Mouse (Mus musculus): ENCODE results near the gene Tgm1. TPM values are rescaled to one million over a fixed set of nuclear protein-coding genes. Genes with fewer than 3 reads are reported as not detected.

Tgm1 gene
- polyA plus RNA-seq, 1 experiment from 2014 or later = 1.1 TPM

GRCm38 (mm10) chr14:55713007-55713728 is 558 bp downstream of the Tgm1 start:
- DNase-seq (ENCODE audit: low spot score) = peak; percentile 23
- no peak for ATAC-seq (replicated peaks; ENCODE audit: insufficient number of reproducible peaks, low FRiP score, low TSS enrichment, low read depth)
- peaks cover 4% of the 10 kb centered on the region for H3K27me3 ChIP-seq (ENCODE audit: control insufficient read depth, insufficient read depth, low read length)
- H3K36me3 ChIP-seq (replicated peaks; ENCODE audit: control insufficient read depth, insufficient read depth, low read depth, low read length) = no peaks in the 10 kb centered on the region
- no peaks in the 10 kb centered on the region for H3K9me3 ChIP-seq (replicated peaks; ENCODE audit: control insufficient read depth, low read length)
- H3K27ac ChIP-seq (replicated peaks; ENCODE audit: low read depth, low read length) = no peak overlapping the region
- H3K9ac ChIP-seq (replicated peaks; ENCODE audit: low read length) = no peak overlapping the region
- H3K4me1 ChIP-seq (ENCODE audit: control insufficient read depth, insufficient read depth, low read length) = no peaks in the 10 kb centered on the region
- WGBS = 13% methylated on average over 25 of the region's 25 CpGs
- peak overlapping the region; percentile 22; the same call in 1 of the 2 replicates for H3K4me2 ChIP-seq (ENCODE audit: low read depth, low read length)
- H3K4me3 ChIP-seq (ENCODE audit: low read depth, low read length) = no peak overlapping the region

- no peak for ATAC-seq (replicated peaks; ENCODE audit: insufficient number of reproducible peaks, low FRiP score, low TSS enrichment, low read depth)
- no peak for DNase-seq (ENCODE audit: low spot score)
- no peak overlapping the region for H3K4me2 ChIP-seq (ENCODE audit: low read depth, low read length)
- no peak overlapping the region for H3K9ac ChIP-seq (replicated peaks; ENCODE audit: low read length)
- H3K4me3 ChIP-seq (ENCODE audit: low read depth, low read length) = no peak overlapping the region
- peaks cover 4% of the 10 kb centered on the region for H3K27me3 ChIP-seq (ENCODE audit: control insufficient read depth, insufficient read depth, low read length)
- no peaks in the 10 kb centered on the region for H3K9me3 ChIP-seq (replicated peaks; ENCODE audit: control insufficient read depth, low read length)
- no peaks in the 10 kb centered on the region for H3K4me1 ChIP-seq (ENCODE audit: control insufficient read depth, insufficient read depth, low read length)
- WGBS = 77% methylated on average over 7 of the region's 7 CpGs
- H3K27ac ChIP-seq (replicated peaks; ENCODE audit: low read depth, low read length) = no peak overlapping the region
- H3K36me3 ChIP-seq (replicated peaks; ENCODE audit: control insufficient read depth, insufficient read depth, low read depth, low read length) = no peaks in the 10 kb centered on the region
Measured at GRCm38 (mm10) chr14:55711786-55712185, 1.9 kb downstream of the Tgm1 start.

GRCm38 (mm10) chr14:55709509-55709908 is 4.2 kb downstream of the Tgm1 start:
- no peak overlapping the region for H3K4me3 ChIP-seq (ENCODE audit: low read depth, low read length)
- WGBS = 81% methylated on average over 4 of the region's 4 CpGs
- ATAC-seq (replicated peaks; ENCODE audit: insufficient number of reproducible peaks, low FRiP score, low TSS enrichment, low read depth) = no peak

GRCm38 (mm10) chr14:55707397-55707796 is 6.3 kb downstream of the Tgm1 start:
- DNase-seq (ENCODE audit: low spot score) (no peak), ATAC-seq (replicated peaks; ENCODE audit: insufficient number of reproducible peaks, low FRiP score, low TSS enrichment, low read depth) (no peak)
- Histone ChIP-seq H3K4me3 (ENCODE audit: low read depth, low read length) (no peak overlapping the region), H3K4me1 (ENCODE audit: control insufficient read depth, insufficient read depth, low read length) (no peaks in the 10 kb centered on the region), H3K4me2 (ENCODE audit: low read depth, low read length) (no peak overlapping the region), H3K9me3 (replicated peaks; ENCODE audit: control insufficient read depth, low read length) (no peaks in the 10 kb centered on the region), H3K27ac (replicated peaks; ENCODE audit: low read depth, low read length) (no peak overlapping the region), H3K27me3 (ENCODE audit: control insufficient read depth, insufficient read depth, low read length) (no peaks in the 10 kb centered on the region; the same call in 1 of the 2 replicates), H3K9ac (replicated peaks; ENCODE audit: low read length) (no peak overlapping the region), H3K36me3 (replicated peaks; ENCODE audit: control insufficient read depth, insufficient read depth, low read depth, low read length) (no peaks in the 10 kb centered on the region)
- whole genome bisulfite sequencing = 79% methylated on average over 5 of the region's 5 CpGs

More at GRCm38 (mm10) chr14:55709509-55709908, 4.2 kb downstream of the Tgm1 start:
- Histone ChIP-seq H3K27me3 (ENCODE audit: control insufficient read depth, insufficient read depth, low read length) (peaks cover 4% of the 10 kb centered on the region), H3K36me3 (replicated peaks; ENCODE audit: control insufficient read depth, insufficient read depth, low read depth, low read length) (no peaks in the 10 kb centered on the region), H3K9ac (replicated peaks; ENCODE audit: low read length) (no peak overlapping the region), H3K27ac (replicated peaks; ENCODE audit: low read depth, low read length) (no peak overlapping the region), H3K4me2 (ENCODE audit: low read depth, low read length) (no peak overlapping the region), H3K4me1 (ENCODE audit: control insufficient read depth, insufficient read depth, low read length) (no peaks in the 10 kb centered on the region), H3K9me3 (replicated peaks; ENCODE audit: control insufficient read depth, low read length) (no peaks in the 10 kb centered on the region)
- no peak for DNase-seq (ENCODE audit: low spot score)

GRCm38 (mm10) chr14:55706051-55706600 is 7.6 kb downstream of the Tgm1 start:
- DNase-seq (ENCODE audit: low spot score) (no peak), ATAC-seq (replicated peaks; ENCODE audit: insufficient number of reproducible peaks, low FRiP score, low TSS enrichment, low read depth) (no peak)
- Histone ChIP-seq H3K9me3 (replicated peaks; ENCODE audit: control insufficient read depth, low read length) (no peaks in the 10 kb centered on the region), H3K27ac (replicated peaks; ENCODE audit: low read depth, low read length) (no peak overlapping the region), H3K4me3 (ENCODE audit: low read depth, low read length) (no peak overlapping the region), H3K9ac (replicated peaks; ENCODE audit: low read length) (no peak overlapping the region), H3K4me1 (ENCODE audit: control insufficient read depth, insufficient read depth, low read length) (no peaks in the 10 kb centered on the region), H3K36me3 (replicated peaks; ENCODE audit: control insufficient read depth, insufficient read depth, low read depth, low read length) (no peaks in the 10 kb centered on the region), H3K4me2 (ENCODE audit: low read depth, low read length) (no peak overlapping the region), H3K27me3 (ENCODE audit: control insufficient read depth, insufficient read depth, low read length) (no peaks in the 10 kb centered on the region)
- WGBS = 92% methylated on average over 8 of the region's 8 CpGs

- Histone ChIP-seq H3K27me3 (ENCODE audit: control insufficient read depth, insufficient read depth, low read length) (no peaks in the 10 kb centered on the region), H3K4me2 (ENCODE audit: low read depth, low read length) (no peak overlapping the region), H3K27ac (replicated peaks; ENCODE audit: low read depth, low read length) (no peak overlapping the region), H3K36me3 (replicated peaks; ENCODE audit: control insufficient read depth, insufficient read depth, low read depth, low read length) (no peaks in the 10 kb centered on the region), H3K4me1 (ENCODE audit: control insufficient read depth, insufficient read depth, low read length) (no peaks in the 10 kb centered on the region), H3K9ac (replicated peaks; ENCODE audit: low read length) (no peak overlapping the region), H3K9me3 (replicated peaks; ENCODE audit: control insufficient read depth, low read length) (no peaks in the 10 kb centered on the region), H3K4me3 (ENCODE audit: low read depth, low read length) (no peak overlapping the region)
- DNase-seq (ENCODE audit: low spot score) (no peak), ATAC-seq (replicated peaks; ENCODE audit: insufficient number of reproducible peaks, low FRiP score, low TSS enrichment, low read depth) (no peak)
- WGBS = 67% methylated on average over 6 of the region's 6 CpGs
Measured at GRCm38 (mm10) chr14:55702761-55703160, 11.0 kb downstream of the Tgm1 start.

GRCm38 (mm10) chr14:55701131-55701530 is 12.6 kb downstream of the Tgm1 start:
- Histone ChIP-seq H3K36me3 (replicated peaks; ENCODE audit: control insufficient read depth, insufficient read depth, low read depth, low read length) (no peaks in the 10 kb centered on the region), H3K4me1 (ENCODE audit: control insufficient read depth, insufficient read depth, low read length) (no peaks in the 10 kb centered on the region), H3K9ac (replicated peaks; ENCODE audit: low read length) (no peak overlapping the region), H3K27me3 (ENCODE audit: control insufficient read depth, insufficient read depth, low read length) (no peaks in the 10 kb centered on the region), H3K4me2 (ENCODE audit: low read depth, low read length) (no peak overlapping the region), H3K9me3 (replicated peaks; ENCODE audit: control insufficient read depth, low read length) (no peaks in the 10 kb centered on the region), H3K4me3 (ENCODE audit: low read depth, low read length) (no peak overlapping the region), H3K27ac (replicated peaks; ENCODE audit: low read depth, low read length) (no peak overlapping the region)
- ATAC-seq (replicated peaks; ENCODE audit: insufficient number of reproducible peaks, low FRiP score, low TSS enrichment, low read depth) = no peak
- WGBS = 73% methylated on average over 9 of the region's 9 CpGs
- no peak for DNase-seq (ENCODE audit: low spot score)

- Histone ChIP-seq H3K36me3 (replicated peaks; ENCODE audit: control insufficient read depth, insufficient read depth, low read depth, low read length) (no peaks in the 10 kb centered on the region), H3K4me1 (ENCODE audit: control insufficient read depth, insufficient read depth, low read length) (no peaks in the 10 kb centered on the region), H3K4me3 (ENCODE audit: low read depth, low read length) (no peak overlapping the region), H3K27me3 (ENCODE audit: control insufficient read depth, insufficient read depth, low read length) (no peaks in the 10 kb centered on the region), H3K9ac (replicated peaks; ENCODE audit: low read length) (no peak overlapping the region), H3K4me2 (ENCODE audit: low read depth, low read length) (no peak overlapping the region), H3K27ac (replicated peaks; ENCODE audit: low read depth, low read length) (no peak overlapping the region), H3K9me3 (replicated peaks; ENCODE audit: control insufficient read depth, low read length) (no peaks in the 10 kb centered on the region)
- DNase-seq (ENCODE audit: low spot score) = no peak
- ATAC-seq (replicated peaks; ENCODE audit: insufficient number of reproducible peaks, low FRiP score, low TSS enrichment, low read depth) = no peak
- 87% methylated on average over 4 of the region's 4 CpGs for WGBS
Measured at GRCm38 (mm10) chr14:55697226-55697625, 16.5 kb downstream of the Tgm1 start.

Measured in embryonic facial prominence, embryonic 11.5 days (tissue).